In genomic region chr17:47440359-47440890, GRCm38 (mm10) we compare ENCODE assay signal across 10 mouse cellular contexts. TPM values are rescaled to one million over a fixed set of nuclear protein-coding genes. Genes with fewer than 3 reads are reported as not detected.
DNase-seq lines count a peak whose midpoint lies in the region; ATAC-seq and TF ChIP-seq lines count a peak whose summit lies in the region.
"Had no signal": no experiment of that assay in that cellular context is flagged by ENCODE, and none has a peak within 500 bp of the region (broad histone marks: within the 10 kb centered on the region; RNA-seq: fewer than 3 reads in every experiment).

No protein-coding gene starts in this region.

- no peak overlapping the region for H3K4me2 ChIP-seq in lung, embryonic 14.5 days
- no peak overlapping the region for H3K4me2 ChIP-seq in lung, postnatal 0 days (replicated peaks; ENCODE audit: low read depth, low read length)
- H3K4me2 ChIP-seq in hindbrain, embryonic 13.5 days = no peak overlapping the region
- peak overlapping the region; percentile 15; the same call in 1 of the 2 replicates for H3K4me2 ChIP-seq in limb, embryonic 12.5 days
- H3K4me2 ChIP-seq: limb, embryonic 13.5 days had no signal

- DNase-seq in lung, embryonic 14.5 days = peak; percentile 30
- no peak for DNase-seq in lung, postnatal 0 days (ENCODE audit: low spot score)
- DNase-seq in yolk sac, embryonic 10.5 days (ENCODE audit: low spot score) = peak; percentile 68
- no peak for DNase-seq in cerebellum, adult 9-10 months
- DNase-seq in lung, postnatal 14 days = no peak
- no peak for DNase-seq in ovary, postnatal 14 days (ENCODE audit: low spot score)
- DNase-seq: right cerebral cortex, postnatal 14 days had no signal

- TF ChIP-seq CTCF in lung, embryonic 14.5 days (IDR thresholded peaks at IDR 0.05; ENCODE audit: low read depth) = no peak
- TF ChIP-seq CTCF in lung, postnatal 0 days (IDR thresholded peaks at IDR 0.05) = no peak

- H3K4me3 ChIP-seq in lung, embryonic 14.5 days (ENCODE audit: low read depth, low read length) = no peak overlapping the region
- no peak overlapping the region for H3K4me3 ChIP-seq in lung, postnatal 0 days (ENCODE audit: low read depth, low read length)
- no peak overlapping the region for H3K4me3 ChIP-seq in hindbrain, embryonic 13.5 days
- no peak overlapping the region for H3K4me3 ChIP-seq in limb, embryonic 12.5 days (replicated peaks)
- H3K4me3 ChIP-seq: limb, embryonic 13.5 days had no signal

- no peak; the same call in 1 of the 2 replicates for ATAC-seq in lung, embryonic 14.5 days (ENCODE audit: insufficient read depth)
- no peak for ATAC-seq in lung, postnatal 0 days
- peak; percentile 55 for ATAC-seq in hindbrain, embryonic 13.5 days (ENCODE audit: low FRiP score)
- ATAC-seq in limb, embryonic 12.5 days (ENCODE audit: insufficient number of reproducible peaks, insufficient read depth, low FRiP score, low TSS enrichment, low read depth) = no peak

- peak overlapping the region; percentile 18; the same call in 1 of the 2 replicates for H3K9ac ChIP-seq in lung, embryonic 14.5 days
- no peak overlapping the region for H3K9ac ChIP-seq in lung, postnatal 0 days (replicated peaks; ENCODE audit: low read depth)
- H3K9ac ChIP-seq in hindbrain, embryonic 13.5 days = peak overlapping the region; percentile 46; the same call in 1 of the 2 replicates
- no peak overlapping the region for H3K9ac ChIP-seq in limb, embryonic 12.5 days (replicated peaks)
- H3K9ac ChIP-seq: limb, embryonic 13.5 days had no signal

- TF ChIP-seq EP300 in lung, postnatal 0 days (IDR thresholded peaks at IDR 0.05) = no peak

- peaks cover 26% of the 10 kb centered on the region for H3K27me3 ChIP-seq in lung, embryonic 14.5 days (ENCODE audit: insufficient read depth, low read length)
- no peaks in the 10 kb centered on the region for H3K27me3 ChIP-seq in lung, postnatal 0 days (replicated peaks; ENCODE audit: insufficient read depth, low read length)
- peaks cover 43% of the 10 kb centered on the region for H3K27me3 ChIP-seq in hindbrain, embryonic 13.5 days
- H3K27me3 ChIP-seq in limb, embryonic 12.5 days = peaks cover 54% of the 10 kb centered on the region

- WGBS in lung, embryonic 14.5 days = 18% methylated on average over 9 of the region's 9 CpGs
- WGBS in lung, postnatal 0 days = 35% methylated on average over 9 of the region's 9 CpGs
- 5% methylated on average over 9 of the region's 9 CpGs for WGBS in hindbrain, embryonic 13.5 days
- WGBS in limb, embryonic 12.5 days = 8% methylated on average over 9 of the region's 9 CpGs

- 0 out of 2 replicates have a peak, but pooled peaks cover 8% of the 10 kb centered on the region for H3K4me1 ChIP-seq in lung, embryonic 14.5 days (ENCODE audit: insufficient read depth)
- H3K4me1 ChIP-seq in lung, postnatal 0 days (ENCODE audit: insufficient read depth, low read depth, low read length) = peaks cover 14% of the 10 kb centered on the region; the same call in 1 of the 2 replicates
- H3K4me1 ChIP-seq in hindbrain, embryonic 13.5 days (replicated peaks) = peaks cover 20% of the 10 kb centered on the region
- peaks cover 24% of the 10 kb centered on the region for H3K4me1 ChIP-seq in limb, embryonic 12.5 days (replicated peaks)

- H3K27ac ChIP-seq in lung, embryonic 14.5 days (ENCODE audit: low read depth) = no peak overlapping the region
- H3K27ac ChIP-seq in lung, postnatal 0 days (ENCODE audit: low read length) = no peak overlapping the region
- H3K27ac ChIP-seq in hindbrain, embryonic 13.5 days = peak overlapping the region; percentile 58
- no peak overlapping the region for H3K27ac ChIP-seq in limb, embryonic 12.5 days
- H3K27ac ChIP-seq: limb, embryonic 13.5 days had no signal

- H3K36me3 ChIP-seq in lung, embryonic 14.5 days (ENCODE audit: insufficient read depth) = no peaks in the 10 kb centered on the region
- H3K36me3 ChIP-seq in lung, postnatal 0 days (ENCODE audit: insufficient read depth, low read length) = no peaks in the 10 kb centered on the region
- H3K36me3 ChIP-seq in hindbrain, embryonic 13.5 days = no peaks in the 10 kb centered on the region
- no peaks in the 10 kb centered on the region for H3K36me3 ChIP-seq in limb, embryonic 12.5 days
- H3K36me3 ChIP-seq: limb, embryonic 13.5 days had no signal

- no peaks in the 10 kb centered on the region for H3K9me3 ChIP-seq in lung, embryonic 14.5 days (ENCODE audit: low read depth, low read length)
- H3K9me3 ChIP-seq in lung, postnatal 0 days (ENCODE audit: low read length) = no peaks in the 10 kb centered on the region
- no peaks in the 10 kb centered on the region for H3K9me3 ChIP-seq in hindbrain, embryonic 13.5 days
- no peaks in the 10 kb centered on the region for H3K9me3 ChIP-seq in limb, embryonic 12.5 days
- H3K9me3 ChIP-seq: limb, embryonic 13.5 days had no signal

RNA-seq across cellular contexts. Expression of gene 1700001C19Rik, which starts 3.2 kb away (rescaled TPM):
- polyA plus RNA-seq in lung, embryonic 14.5 days (2014; fragmentation: Nextera tagmentation; extraction: Ambion mirVana) = 0.13 TPM in 1 of 2 replicates, not detected in the other
- polyA plus RNA-seq in lung, postnatal 0 days (2015; fragmentation: Nextera tagmentation; extraction: Ambion mirVana) = 0.15 and 0.44 TPM in 2 replicates
- 0.34 and 0.79 TPM in 2 replicates for polyA plus RNA-seq in hindbrain, embryonic 13.5 days (2015; fragmentation: Nextera tagmentation; extraction: Ambion mirVana)
- 0.20 and 0.37 TPM in 2 replicates for polyA plus RNA-seq in limb, embryonic 12.5 days (2016; fragmentation: Nextera tagmentation; extraction: Ambion mirVana)

RNA-seq across cellular contexts. Expression of gene AI661453, which starts 4.0 kb away (rescaled TPM):
- polyA plus RNA-seq in lung, embryonic 14.5 days (2014; fragmentation: Nextera tagmentation; extraction: Ambion mirVana) = 2.4 TPM in 2 replicates
- polyA plus RNA-seq in lung, postnatal 0 days (2015; fragmentation: Nextera tagmentation; extraction: Ambion mirVana) = 2.8 and 3.3 TPM in 2 replicates
- 0.22 and 0.34 TPM in 2 replicates for polyA plus RNA-seq in hindbrain, embryonic 13.5 days (2015; fragmentation: Nextera tagmentation; extraction: Ambion mirVana)
- 0.37 and 0.55 TPM in 2 replicates for polyA plus RNA-seq in limb, embryonic 12.5 days (2016; fragmentation: Nextera tagmentation; extraction: Ambion mirVana)

RNA-seq across cellular contexts. Expression of gene Guca1a, which starts 40.0 kb away (rescaled TPM):
- 1.6 and 1.7 TPM in 2 replicates for polyA plus RNA-seq in lung, embryonic 14.5 days (2014; fragmentation: Nextera tagmentation; extraction: Ambion mirVana)
- 1.9 and 2.0 TPM in 2 replicates for polyA plus RNA-seq in lung, postnatal 0 days (2015; fragmentation: Nextera tagmentation; extraction: Ambion mirVana)
- polyA plus RNA-seq in hindbrain, embryonic 13.5 days (2015; fragmentation: Nextera tagmentation; extraction: Ambion mirVana) = 0.61 and 0.65 TPM in 2 replicates
- 0.40 and 0.83 TPM in 2 replicates for polyA plus RNA-seq in limb, embryonic 12.5 days (2016; fragmentation: Nextera tagmentation; extraction: Ambion mirVana)

RNA-seq across cellular contexts. Expression of gene Guca1b, which starts 55.2 kb away (rescaled TPM):
- 0.41 and 0.49 TPM in 2 replicates for polyA plus RNA-seq in lung, embryonic 14.5 days (2014; fragmentation: Nextera tagmentation; extraction: Ambion mirVana)
- 0.23 and 0.43 TPM in 2 replicates for polyA plus RNA-seq in lung, postnatal 0 days (2015; fragmentation: Nextera tagmentation; extraction: Ambion mirVana)
- polyA plus RNA-seq in hindbrain, embryonic 13.5 days (2015; fragmentation: Nextera tagmentation; extraction: Ambion mirVana) = 0.83 and 0.84 TPM in 2 replicates
- 0.45 and 0.55 TPM in 2 replicates for polyA plus RNA-seq in limb, embryonic 12.5 days (2016; fragmentation: Nextera tagmentation; extraction: Ambion mirVana)

Comparison
In these comparisons a context has a peak if more than half of its experiments do, and no peak if none do; other contexts are left out.
1. DNase-seq: peak in lung, embryonic 14.5 days (single experiment) and yolk sac, embryonic 10.5 days (single experiment); none in lung, postnatal 0 days (single experiment), cerebellum, adult 9-10 months (single experiment), lung, postnatal 14 days (single experiment) and ovary, postnatal 14 days (single experiment).
2. H3K9ac ChIP-seq: peak in lung, embryonic 14.5 days (single experiment) and hindbrain, embryonic 13.5 days (single experiment); none in lung, postnatal 0 days (single experiment) and limb, embryonic 12.5 days (single experiment).